Mouse (Mus musculus) hindbrain, embryonic 15.5 days (tissue): Measurements from ENCODE around the gene Tmem132d. TPM values are rescaled to one million over a fixed set of nuclear protein-coding genes. Genes with fewer than 3 reads are reported as not detected.
A peak's percentile ranks its signal among the peaks of the same experiment; 100 is the strongest.

Experiments
- ATAC-seq: fragments of 200-750 bp; cut with Nextera tagmentation; 2 replicates; pipeline ENCODE4 v1.8.0; 2017; ENCODE audit warnings: low read depth, moderate number of reproducible peaks, moderate TSS enrichment; ENCODE audit not compliant: low FRiP score
- H3K27ac ChIP-seq: fragments of 300-500 bp; sonication (generic); replicated peaks from 2 replicates; pipeline ENCODE4 v1.5.1; 2015; ENCODE audit warnings: mild to moderate bottlenecking, inconsistent platforms
- H3K27me3 ChIP-seq: fragments of 300-500 bp; sonication (generic); 2 replicates; pipeline ENCODE4 v1.6.1; 2015; ENCODE audit warnings: control low read depth, inconsistent platforms
- H3K36me3 ChIP-seq: fragments of 300-500 bp; sonication (generic); 2 replicates; pipeline ENCODE4 v1.6.1; 2015; ENCODE audit warnings: control low read depth, inconsistent platforms
- H3K4me1 ChIP-seq: fragments of 300-500 bp; sonication (generic); replicated peaks from 2 replicates; pipeline ENCODE4 v1.6.1; 2015; ENCODE audit warnings: control low read depth, inconsistent platforms
- H3K4me2 ChIP-seq: fragments of 300-500 bp; sonication (generic); 2 replicates; pipeline ENCODE4 v1.6.1; 2015; ENCODE audit warnings: moderate library complexity, mild to moderate bottlenecking, inconsistent platforms
- H3K4me3 ChIP-seq: fragments of 300-500 bp; sonication (generic); 2 replicates; pipeline ENCODE4 v1.5.1; 2015; ENCODE audit warnings: mild to moderate bottlenecking, inconsistent platforms
- H3K9ac ChIP-seq: fragments of 300-500 bp; sonication (generic); 2 replicates; pipeline ENCODE4 v1.6.1; 2015; ENCODE audit warnings: inconsistent platforms
- H3K9me3 ChIP-seq: fragments of 300-500 bp; sonication (generic); 2 replicates; pipeline ENCODE4 v1.6.1; 2016; ENCODE audit warnings: control low read depth, inconsistent platforms
- WGBS: fragments of 180-500 bp; shearing (Covaris S2); methylation state at CpG from one replicate; pipeline ENCODE4 v1.1.7; 2015; 5-methylcytosine and 5-hydroxymethylcytosine counted together
- polyA plus RNA-seq: library from polyadenylated mRNA; unstranded; fragments of >200 nt; fragmentation: Nextera tagmentation; extraction: Ambion mirVana; gene quantifications from 2 replicates; pipeline ENCODE4 v1.2.1, GENCODE M21; 2015

Tmem132d gene
- polyA plus RNA-seq, 1 experiment from 2014 or later: 6.3 TPM

DNA sequence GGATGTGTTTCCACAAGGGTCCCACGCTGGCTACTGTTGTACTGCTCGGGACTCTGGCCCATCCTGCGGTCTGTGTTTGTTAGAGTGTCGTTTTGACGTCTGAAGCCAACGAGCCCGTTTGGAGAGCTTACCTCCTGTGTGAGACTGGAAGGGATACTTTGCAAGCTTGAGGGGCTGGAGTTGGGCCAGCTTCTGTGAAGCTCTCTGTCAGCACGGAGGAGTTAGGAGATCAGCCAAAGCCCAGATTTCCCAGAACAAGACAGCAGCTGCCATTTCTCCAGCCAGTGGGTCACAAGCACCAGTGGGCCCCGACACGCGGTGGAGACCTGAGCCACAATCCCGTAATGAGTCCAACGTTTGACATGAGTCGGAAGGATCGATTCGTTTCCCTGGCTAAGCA, 5.2 kb upstream of the Tmem132d start:
- H3K36me3 ChIP-seq: no peaks in the 10 kb centered on the region
- no peak overlapping the region for H3K4me2 ChIP-seq
- peaks cover 38% of the 10 kb centered on the region for H3K27me3 ChIP-seq
- no peak overlapping the region for H3K27ac ChIP-seq
- H3K4me3 ChIP-seq: no peak overlapping the region
- 63% methylated on average over 16 of the region's 16 CpGs for WGBS
- peaks cover 21% of the 10 kb centered on the region for H3K4me1 ChIP-seq
- H3K9ac ChIP-seq: no peak overlapping the region
- H3K9me3 ChIP-seq: no peaks in the 10 kb centered on the region
- no peak for ATAC-seq

DNA sequence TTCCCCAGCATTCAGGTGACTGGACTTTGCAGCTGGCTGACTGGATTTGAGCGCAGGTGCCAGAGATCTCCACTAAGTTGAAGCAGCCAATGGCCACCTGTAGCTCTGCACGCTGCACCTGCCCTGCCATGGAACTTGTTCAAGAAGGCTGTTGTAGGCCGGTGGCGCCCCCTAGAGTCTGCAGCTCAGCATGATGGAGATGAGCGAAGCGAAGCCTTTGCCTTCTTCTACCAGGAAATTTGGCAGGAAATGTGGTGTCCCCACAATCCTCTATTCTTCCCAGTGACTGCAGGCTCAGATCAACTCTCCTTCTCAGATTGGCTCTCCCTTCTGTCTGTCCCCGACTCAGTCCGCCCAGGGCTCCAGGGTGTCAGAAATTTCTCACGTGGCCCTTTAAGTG, 4.0 kb upstream of the Tmem132d start:
- Histone ChIP-seq H3K9ac (no peak overlapping the region), H3K4me1 (peaks cover 29% of the 10 kb centered on the region), H3K4me3 (no peak overlapping the region), H3K4me2 (no peak overlapping the region), H3K27ac (no peak overlapping the region), H3K9me3 (no peaks in the 10 kb centered on the region), H3K27me3 (peaks cover 37% of the 10 kb centered on the region), H3K36me3 (no peaks in the 10 kb centered on the region)
- no peak for ATAC-seq
- 17% methylated on average over 9 of the region's 9 CpGs for WGBS

DNA sequence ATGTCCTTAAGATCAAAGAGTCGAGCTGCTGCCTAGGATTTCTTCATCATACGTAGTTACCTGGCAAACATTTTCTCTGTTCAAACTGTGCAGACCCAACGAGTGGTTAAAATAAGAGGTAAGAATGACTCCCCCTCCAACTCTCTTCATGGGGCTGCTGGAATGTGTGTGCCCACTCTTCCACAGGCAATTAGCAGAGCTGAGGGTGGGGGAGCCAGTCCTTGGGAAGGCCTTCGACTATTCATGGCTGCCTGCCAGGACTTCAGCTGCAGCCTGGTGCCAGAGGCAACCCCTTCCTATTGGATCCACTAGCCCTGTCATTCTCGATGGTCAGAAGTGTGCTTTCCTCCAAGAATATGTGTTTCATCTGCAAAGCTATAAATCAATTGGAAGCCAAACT, 2.8 kb upstream of the Tmem132d start:
- H3K4me1 ChIP-seq: peaks cover 33% of the 10 kb centered on the region
- no peak overlapping the region for H3K9ac ChIP-seq
- H3K27ac ChIP-seq: no peak overlapping the region
- WGBS: 56% methylated on average over 5 of the region's 5 CpGs
- peaks cover 34% of the 10 kb centered on the region for H3K27me3 ChIP-seq
- no peaks in the 10 kb centered on the region for H3K9me3 ChIP-seq
- H3K4me2 ChIP-seq: no peak overlapping the region
- H3K36me3 ChIP-seq: no peaks in the 10 kb centered on the region
- ATAC-seq: no peak
- no peak overlapping the region for H3K4me3 ChIP-seq

DNA sequence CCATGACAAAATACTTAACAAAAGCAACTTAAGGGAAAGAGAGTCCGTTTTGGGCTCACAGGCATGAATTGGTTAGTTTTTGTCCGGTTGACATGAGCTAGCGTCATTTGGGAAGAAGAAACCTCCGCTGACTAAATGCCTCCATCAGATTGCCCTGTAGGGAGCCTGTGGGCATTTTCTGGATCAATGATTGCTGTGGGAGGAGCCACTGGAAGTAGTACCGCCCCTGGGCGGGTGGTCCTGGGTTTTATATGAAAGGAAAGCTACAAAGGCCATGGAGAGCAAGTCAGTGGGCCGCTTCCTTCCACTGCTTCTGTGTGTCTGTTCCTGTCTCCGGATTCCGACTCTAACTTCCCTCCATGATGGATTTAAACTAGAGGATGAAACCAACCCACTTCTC, 909 bp upstream of the Tmem132d start:
- Histone ChIP-seq H3K27me3 (peaks cover 37% of the 10 kb centered on the region), H3K4me3 (no peak overlapping the region), H3K9ac (no peak overlapping the region), H3K9me3 (no peaks in the 10 kb centered on the region), H3K27ac (no peak overlapping the region), H3K36me3 (no peaks in the 10 kb centered on the region), H3K4me2 (peak overlapping the region; percentile 97; the same call in 1 of the 2 replicates), H3K4me1 (peaks cover 33% of the 10 kb centered on the region)
- 37% methylated on average over 9 of the region's 9 CpGs for WGBS
- no peak for ATAC-seq

DNA sequence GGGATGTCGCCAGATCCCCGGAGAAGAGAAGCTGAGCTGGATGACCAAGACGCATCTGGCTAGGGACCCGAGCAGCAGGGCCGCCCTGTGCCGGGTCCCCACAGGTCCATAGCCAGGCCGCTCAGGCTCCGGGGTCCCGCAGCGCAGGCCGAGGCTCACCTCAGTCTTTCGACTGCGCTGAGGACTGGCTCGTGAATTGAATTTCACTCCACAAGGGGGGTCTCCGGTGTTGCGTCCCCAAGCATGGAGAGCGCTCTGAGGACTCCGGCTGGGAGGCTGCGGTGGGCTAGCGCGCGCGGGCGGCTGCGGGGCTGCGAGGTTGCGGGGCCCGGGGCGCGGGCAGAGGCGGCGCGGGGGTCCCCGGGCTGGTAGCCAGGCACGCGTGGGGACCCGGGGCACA, 455 bp downstream of the Tmem132d start:
- peaks cover 29% of the 10 kb centered on the region for H3K4me1 ChIP-seq
- H3K27ac ChIP-seq: no peak overlapping the region; the same call in 1 of the 2 replicates
- H3K9ac ChIP-seq: peak overlapping the region; percentile 59
- H3K4me3 ChIP-seq: peak overlapping the region; percentile 52
- H3K27me3 ChIP-seq: peaks cover 34% of the 10 kb centered on the region
- H3K4me2 ChIP-seq: peak overlapping the region; percentile 97
- H3K9me3 ChIP-seq: no peaks in the 10 kb centered on the region
- peak; percentile 46; the same call in 1 of the 2 replicates for ATAC-seq
- 0% methylated on average over 33 of the region's 37 CpGs for WGBS
- H3K36me3 ChIP-seq: no peaks in the 10 kb centered on the region

DNA sequence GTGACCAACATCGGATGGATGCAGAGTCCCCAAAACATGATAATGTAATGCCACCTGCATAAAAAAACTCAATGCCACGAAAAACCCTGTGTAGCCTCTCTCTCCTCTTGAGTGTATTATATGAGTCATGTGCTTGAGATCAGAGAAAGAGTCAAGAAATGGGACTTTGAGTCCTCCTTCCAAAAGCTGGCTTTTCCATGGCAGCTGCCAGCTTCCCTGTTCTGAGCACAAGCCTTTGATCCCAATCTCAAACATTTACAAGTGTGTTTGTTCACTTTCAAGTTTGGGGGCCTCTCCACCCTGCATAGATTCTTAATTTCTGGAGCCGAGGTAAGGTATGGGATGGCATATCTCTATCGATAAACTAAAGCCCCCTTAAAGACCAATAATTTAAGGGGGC, 8.2 kb downstream of the Tmem132d start:
- 90% methylated on average over 4 of the region's 4 CpGs for WGBS

DNA sequence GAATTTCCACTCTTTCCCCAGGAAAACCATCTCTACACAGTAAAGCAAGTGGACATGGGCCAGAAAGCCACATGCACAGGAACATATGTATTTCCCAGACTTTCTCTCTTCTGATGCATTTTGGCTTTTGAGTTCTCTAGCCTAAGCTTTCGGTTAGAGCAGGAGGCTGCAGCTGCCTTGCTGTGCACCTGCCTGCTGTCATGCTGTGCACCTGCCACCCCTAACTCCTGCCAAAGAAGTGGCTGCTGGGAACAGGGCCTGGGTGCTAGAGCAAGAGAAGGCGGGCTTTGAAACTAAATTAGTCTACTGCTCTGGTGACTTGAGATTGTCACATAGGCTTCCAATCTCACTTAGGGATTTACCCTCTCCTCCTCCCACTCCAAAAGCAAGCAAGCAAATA, 8.7 kb downstream of the Tmem132d start:
- 0 out of 2 replicates have a peak, but pooled peaks cover 2% of the 10 kb centered on the region for H3K27me3 ChIP-seq
- no peak overlapping the region for H3K27ac ChIP-seq
- WGBS: 78% methylated on average over 2 of the region's 2 CpGs
- H3K4me3 ChIP-seq: no peak overlapping the region
- no peak for ATAC-seq
- no peaks in the 10 kb centered on the region for H3K9me3 ChIP-seq
- H3K4me1 ChIP-seq: no peaks in the 10 kb centered on the region
- no peak overlapping the region for H3K4me2 ChIP-seq
- no peak overlapping the region for H3K9ac ChIP-seq
- no peaks in the 10 kb centered on the region for H3K36me3 ChIP-seq

More for the DNA sequence above, 8.2 kb downstream of the Tmem132d start:
- Histone ChIP-seq H3K9me3 (no peaks in the 10 kb centered on the region), H3K27me3 (peaks cover 4% of the 10 kb centered on the region; the same call in 1 of the 2 replicates), H3K27ac (no peak overlapping the region), H3K36me3 (no peaks in the 10 kb centered on the region), H3K4me3 (no peak overlapping the region), H3K4me1 (no peaks in the 10 kb centered on the region), H3K9ac (no peak overlapping the region), H3K4me2 (no peak overlapping the region)
- ATAC-seq: no peak

DNA sequence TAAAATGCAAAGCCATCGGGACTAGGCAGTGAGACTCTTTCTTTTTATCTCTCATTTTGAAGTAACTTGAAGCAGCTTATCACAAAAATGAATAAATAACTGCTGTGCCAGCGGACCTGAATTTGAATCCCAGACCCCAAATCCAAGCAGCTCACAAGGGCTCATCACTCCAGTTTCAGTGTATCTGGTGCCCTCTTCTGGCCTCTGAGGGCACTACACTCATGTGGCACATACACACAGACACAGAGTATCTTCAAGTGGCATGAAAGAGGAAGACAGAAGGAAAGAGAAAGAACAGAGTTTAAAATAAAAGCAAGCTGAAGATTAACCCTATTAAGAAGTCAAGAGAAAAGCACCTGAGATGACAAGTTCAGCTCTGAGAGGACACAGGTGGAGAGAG, 10.8 kb downstream of the Tmem132d start:
- Histone ChIP-seq H3K27ac (no peak overlapping the region), H3K4me2 (no peak overlapping the region), H3K9me3 (no peaks in the 10 kb centered on the region), H3K27me3 (0 out of 2 replicates have a peak, but pooled peaks cover 2% of the 10 kb centered on the region), H3K4me3 (no peak overlapping the region), H3K4me1 (peaks cover 10% of the 10 kb centered on the region; the same call in 1 of the 2 replicates), H3K36me3 (no peaks in the 10 kb centered on the region), H3K9ac (no peak overlapping the region)
- no peak for ATAC-seq
- WGBS: 89% methylated on average over 2 of the region's 2 CpGs

DNA sequence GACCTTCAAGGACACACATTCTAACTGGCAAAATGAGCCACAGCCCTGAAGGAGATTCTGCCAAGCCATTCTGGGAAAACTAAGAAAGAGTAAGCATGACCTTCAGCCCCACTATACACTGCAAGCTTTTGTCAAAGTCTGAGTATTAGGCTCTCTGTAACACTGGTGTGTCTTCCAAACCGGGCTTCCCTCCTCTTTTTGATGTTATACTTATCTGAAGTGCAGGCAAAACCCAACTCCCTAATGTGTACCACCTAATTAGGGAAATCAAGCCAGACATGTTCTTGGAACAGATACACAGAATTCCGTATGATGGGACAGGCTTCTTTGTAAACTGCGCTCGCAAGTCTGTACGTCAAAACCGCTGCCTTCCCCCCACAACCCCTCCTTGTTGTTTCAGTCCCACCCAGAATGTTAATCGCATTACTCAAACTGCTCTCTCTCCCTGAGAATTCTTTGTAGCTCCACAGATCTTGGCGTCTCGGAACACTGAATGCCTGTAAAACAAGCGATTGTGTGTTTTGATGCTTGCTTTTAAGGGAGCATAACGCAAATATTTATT, 14.6 kb downstream of the Tmem132d start:
- Histone ChIP-seq H3K9me3 (no peaks in the 10 kb centered on the region), H3K4me3 (0 out of 2 replicates have a peak overlapping the region, but pooled peaks have one; percentile 11), H3K27ac (no peak overlapping the region), H3K9ac (no peak overlapping the region), H3K27me3 (0 out of 2 replicates have a peak, but pooled peaks cover 2% of the 10 kb centered on the region), H3K36me3 (no peaks in the 10 kb centered on the region), H3K4me2 (peak overlapping the region; percentile 33), H3K4me1 (peaks cover 10% of the 10 kb centered on the region; the same call in 1 of the 2 replicates)
- WGBS: 36% methylated on average over 11 of the region's 11 CpGs
- no peak for ATAC-seq

DNA sequence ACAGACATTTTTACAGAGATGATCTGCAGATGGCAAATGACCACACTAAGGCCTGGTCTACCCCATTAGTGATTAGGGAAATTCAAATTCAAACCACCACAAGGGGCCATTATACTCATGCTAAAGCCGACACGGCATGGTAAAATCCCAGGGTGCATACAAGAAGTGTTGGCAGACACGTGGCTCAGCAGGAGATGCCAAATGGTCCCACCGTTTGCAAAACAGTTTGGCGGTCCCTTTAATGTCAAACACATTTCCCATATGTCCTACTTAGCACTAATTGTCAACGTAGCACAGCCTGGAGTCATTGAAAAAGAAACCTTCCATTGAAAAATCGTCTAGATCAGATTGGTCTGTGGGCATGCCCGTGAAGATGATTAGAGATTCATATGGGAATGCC, 18.8 kb downstream of the Tmem132d start:
- ATAC-seq: no peak
- H3K9me3 ChIP-seq: no peaks in the 10 kb centered on the region
- 47% methylated on average over 8 of the region's 8 CpGs for WGBS

DNA sequence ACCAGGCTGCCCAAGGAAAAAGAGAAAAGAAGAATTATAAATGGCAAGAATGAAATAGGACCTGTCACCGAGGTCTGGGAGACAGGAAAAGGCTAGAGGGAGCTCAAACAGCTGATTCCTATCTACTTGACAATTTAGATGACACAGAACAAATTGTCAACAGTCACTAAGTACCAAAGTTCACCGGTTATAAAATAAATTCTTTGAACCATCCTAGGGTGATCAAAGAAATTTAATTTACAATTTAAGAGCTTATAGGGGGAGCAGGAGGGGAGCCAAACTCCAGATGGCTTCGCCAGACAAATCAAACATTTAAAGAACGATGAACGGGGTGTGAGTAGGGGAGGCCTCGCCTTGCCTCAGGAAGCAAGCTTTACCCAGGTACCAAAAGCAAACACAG, 20.6 kb downstream of the Tmem132d start:
- no peaks in the 10 kb centered on the region for H3K9me3 ChIP-seq
- 73% methylated on average over 6 of the region's 6 CpGs for WGBS
- no peak for ATAC-seq

More for the DNA sequence above, 18.8 kb downstream of the Tmem132d start:
- Histone ChIP-seq H3K27me3 (no peaks in the 10 kb centered on the region), H3K4me1 (peaks cover 10% of the 10 kb centered on the region; the same call in 1 of the 2 replicates), H3K27ac (no peak overlapping the region), H3K4me3 (no peak overlapping the region), H3K9ac (no peak overlapping the region), H3K36me3 (no peaks in the 10 kb centered on the region), H3K4me2 (no peak overlapping the region)

DNA sequence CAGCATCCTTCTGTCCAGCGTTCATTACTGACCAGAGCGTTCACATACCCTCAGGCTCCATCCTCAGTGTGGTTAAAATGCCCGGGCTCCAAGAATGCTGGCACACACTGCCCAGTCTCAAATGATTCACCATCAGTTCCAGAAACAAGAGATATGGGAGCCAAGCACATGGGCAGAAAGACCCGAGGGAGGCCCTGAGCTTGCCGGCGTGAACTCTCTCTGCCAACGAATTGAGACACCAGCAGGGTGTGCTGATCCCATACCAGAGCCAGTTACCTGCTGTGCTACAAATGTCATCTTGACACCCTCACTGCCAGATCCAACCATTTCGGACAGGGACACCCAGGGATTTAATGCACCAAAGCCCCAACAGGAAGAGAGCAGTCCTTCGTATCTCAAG, 25.3 kb downstream of the Tmem132d start:
- no peak for ATAC-seq
- 82% methylated on average over 9 of the region's 9 CpGs for WGBS
- H3K27ac ChIP-seq: no peak overlapping the region
- no peaks in the 10 kb centered on the region for H3K4me1 ChIP-seq
- H3K9me3 ChIP-seq: no peaks in the 10 kb centered on the region
- H3K4me2 ChIP-seq: no peak overlapping the region
- no peaks in the 10 kb centered on the region for H3K27me3 ChIP-seq
- no peak overlapping the region for H3K9ac ChIP-seq
- H3K4me3 ChIP-seq: no peak overlapping the region
- H3K36me3 ChIP-seq: no peaks in the 10 kb centered on the region

More for the DNA sequence above, 20.6 kb downstream of the Tmem132d start:
- Histone ChIP-seq H3K4me2 (no peak overlapping the region), H3K36me3 (no peaks in the 10 kb centered on the region), H3K9ac (no peak overlapping the region), H3K27me3 (no peaks in the 10 kb centered on the region), H3K4me1 (no peaks in the 10 kb centered on the region), H3K4me3 (no peak overlapping the region), H3K27ac (no peak overlapping the region)

DNA sequence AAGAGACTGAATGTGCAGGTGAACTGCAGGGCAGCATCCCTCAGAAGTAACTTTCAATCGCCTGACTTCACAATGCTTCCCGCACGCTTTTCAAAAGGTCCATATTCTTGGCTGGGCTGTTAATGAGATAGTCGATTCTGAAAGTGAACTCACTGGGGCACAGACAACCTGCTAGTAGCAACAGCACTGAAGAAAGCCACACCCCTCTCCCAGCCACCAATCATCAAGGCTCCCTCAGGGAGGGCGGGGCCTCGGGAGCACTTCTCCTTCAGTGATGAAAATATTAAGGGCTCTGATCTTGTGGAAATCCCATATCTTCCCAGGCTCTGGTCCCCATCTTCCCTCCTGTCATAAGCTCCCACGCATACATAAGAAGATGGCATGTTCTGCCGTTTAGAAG, 27.8 kb downstream of the Tmem132d start:
- 88% methylated on average over 8 of the region's 8 CpGs for WGBS
- Histone ChIP-seq H3K9me3 (no peaks in the 10 kb centered on the region), H3K27me3 (no peaks in the 10 kb centered on the region), H3K9ac (no peak overlapping the region), H3K4me3 (no peak overlapping the region), H3K4me2 (no peak overlapping the region), H3K36me3 (no peaks in the 10 kb centered on the region), H3K4me1 (no peaks in the 10 kb centered on the region), H3K27ac (no peak overlapping the region)
- ATAC-seq: no peak
